Mouse (Mus musculus) liver, postnatal 0 days (tissue): ENCODE results near the gene Cd300c. TPM values are rescaled to one million over a fixed set of nuclear protein-coding genes. Genes with fewer than 3 reads are reported as not detected.
"Not testable (repeated sequence)": the region's sequence is repeated elsewhere in the genome, so short reads cannot be mapped to it uniquely, and the experiment has no call there.

ENCODE experiments used
- ATAC-seq: fragments of 200-750 bp; cut with Nextera tagmentation; 2 replicates; pipeline ENCODE4 v1.8.0; 2017; ENCODE audit warnings: mild to moderate bottlenecking, moderate library complexity
- DNase-seq: peaks from one replicate; pipeline ENCODE4 v3.0.0-alpha.2; 2016
- H3K27ac ChIP-seq: fragments of 300-500 bp; sonication (generic); 2 replicates; pipeline ENCODE4 v1.5.1; 2014; ENCODE audit warnings: antibody characterized with exemption, moderate library complexity, mild to moderate bottlenecking, low read depth
- H3K27me3 ChIP-seq: fragments of 300-500 bp; sonication (generic); 2 replicates; pipeline ENCODE4 v1.6.1; 2014; ENCODE audit warnings: low read length, control low read depth, mixed read lengths; ENCODE audit not compliant: insufficient read depth
- H3K36me3 ChIP-seq: fragments of 300-500 bp; sonication (generic); replicated peaks from 2 replicates; pipeline ENCODE4 v1.6.1; 2014; ENCODE audit warnings: mild to moderate bottlenecking, control low read depth, low read length, moderate library complexity, mixed read lengths; ENCODE audit not compliant: insufficient read depth
- H3K4me1 ChIP-seq: fragments of 300-500 bp; sonication (generic); 2 replicates; pipeline ENCODE4 v1.6.1; 2014; ENCODE audit warnings: antibody characterized with exemption, mild to moderate bottlenecking, control low read depth; ENCODE audit not compliant: insufficient read depth
- H3K4me2 ChIP-seq: fragments of 300-500 bp; sonication (generic); 2 replicates; pipeline ENCODE4 v1.6.1; 2014; ENCODE audit warnings: low read depth, mild to moderate bottlenecking, low read length, moderate library complexity, mixed read lengths
- H3K4me3 ChIP-seq: fragments of 300-500 bp; sonication (generic); 2 replicates; pipeline ENCODE4 v1.5.1; 2014; ENCODE audit warnings: low read depth, low read length
- H3K9ac ChIP-seq: fragments of 300-500 bp; sonication (generic); replicated peaks from 2 replicates; pipeline ENCODE4 v1.6.1; 2014; ENCODE audit warnings: mild to moderate bottlenecking, moderate library complexity
- H3K9me3 ChIP-seq: fragments of 300-500 bp; sonication (generic); 2 replicates; pipeline ENCODE4 v1.6.1; 2016; ENCODE audit warnings: mild to moderate bottlenecking, control low read depth, low read length, mixed read lengths
- CTCF ChIP-seq: sonication (generic); IDR thresholded peaks from 2 replicates; pipeline ENCODE4 v1.5.1; 2016; ENCODE audit warnings: antibody characterized with exemption, low read depth
- EP300 ChIP-seq: IDR thresholded peaks from 2 replicates; pipeline ENCODE4 v1.6.1; 2016; ENCODE audit warnings: antibody characterized with exemption, low read depth, mild to moderate bottlenecking
- WGBS: fragments of 180-500 bp; shearing (Covaris S2); extraction: QIAGEN DNeasy Blood & Tissue Kit; methylation state at CpG from one replicate; pipeline ENCODE4 v1.1.7; 2014; ENCODE audit not compliant: insufficient replicate concordance; 5-methylcytosine and 5-hydroxymethylcytosine counted together
- polyA plus RNA-seq: library from polyadenylated mRNA; unstranded; fragments of >200 nt; fragmentation: Nextera tagmentation; extraction: Ambion mirVana; gene quantifications from 2 replicates; pipeline ENCODE4 v1.2.1, GENCODE M21; 2015

The Cd300c gene
- polyA plus RNA-seq: 0.29 TPM in 1 of 2 replicates, not detected in the other

GRCm38 (mm10) chr11:114968752-114969207 is at the start of gene Cd300c:
TSS of gene Cd300c (minus strand) at chr11:114969157.
- TF ChIP-seq EP300: no peak
- no peak for TF ChIP-seq CTCF
- H3K9me3 ChIP-seq: no peaks in the 10 kb centered on the region
- no peak within 1 kb of the TSS for H3K4me3 ChIP-seq
- H3K9ac ChIP-seq: no peak within 1 kb of the TSS
- H3K27me3 ChIP-seq: no peaks in the 10 kb centered on the region
- H3K36me3 ChIP-seq: no peaks in the 10 kb centered on the region
- peak; percentile 64; the same call in 1 of the 2 replicates for ATAC-seq
- WGBS: 59% methylated on average over 9 of the region's 9 CpGs
- DNase-seq: no peak
- no peak within 1 kb of the TSS for H3K4me2 ChIP-seq
- no peaks in the 10 kb centered on the region; the same call in 1 of the 2 replicates for H3K4me1 ChIP-seq
- H3K27ac ChIP-seq: peak within 1 kb of the TSS; percentile 36; the same call in 1 of the 2 replicates

DNA sequence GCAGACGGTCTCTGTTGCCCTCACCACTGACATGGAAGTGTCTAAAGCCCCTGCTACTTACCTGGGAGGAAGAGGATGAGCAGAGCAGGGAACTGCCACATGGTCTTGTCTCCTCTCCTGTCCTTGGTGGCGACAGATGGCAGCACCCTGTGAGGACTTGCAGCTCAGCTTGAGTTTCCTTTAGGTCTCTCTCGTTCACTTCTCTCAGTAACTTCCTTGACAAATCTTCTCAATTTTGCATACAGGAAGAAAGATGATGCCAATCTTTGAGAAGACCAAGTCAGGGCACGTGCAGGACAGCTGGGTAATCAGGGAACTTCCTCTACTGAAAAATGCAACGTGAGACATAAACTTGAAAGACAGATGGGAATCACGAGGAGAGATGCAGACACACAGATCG is 47.1 kb upstream of the Cd300c start, which contains the start of gene Cd300ld2:
Gene Cd300ld2 (minus strand): TSS at position 101 of the 400 bp plus-strand sequence.
- not testable (repeated sequence) for H3K4me1 ChIP-seq, H3K36me3 ChIP-seq, H3K9me3 ChIP-seq, H3K9ac ChIP-seq, DNase-seq, H3K4me3 ChIP-seq, H3K4me2 ChIP-seq, ATAC-seq, H3K27me3 ChIP-seq, H3K27ac ChIP-seq
- no CpG with 5 or more reads among the region's 7 CpGs for WGBS

DNA sequence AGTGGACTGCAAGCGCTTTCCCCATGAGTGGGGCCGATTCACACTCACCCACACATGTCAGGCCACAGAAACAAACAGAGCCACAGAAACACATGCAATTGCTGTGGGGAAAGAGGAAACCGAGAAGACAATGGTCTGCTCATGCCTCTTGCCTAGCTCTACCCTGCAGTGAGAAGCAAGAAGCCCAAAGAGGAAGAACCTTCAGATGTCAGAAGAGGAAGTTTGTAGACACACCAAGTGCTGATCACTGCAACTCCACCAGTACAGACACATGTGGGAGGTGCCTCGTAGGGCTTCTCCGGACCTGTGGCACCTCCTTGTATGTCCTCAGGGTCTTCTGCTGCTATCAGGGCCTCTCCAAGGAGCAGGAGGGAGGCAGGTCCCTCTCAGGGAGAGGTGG is 35.1 kb upstream of the Cd300c start:
- no peak overlapping the region for H3K9ac ChIP-seq
- H3K27ac ChIP-seq: peak overlapping the region; percentile 70
- DNase-seq (peak; percentile 34), ATAC-seq (peak; percentile 55)
- 0 out of 2 replicates have a peak, but pooled peaks cover 5% of the 10 kb centered on the region for H3K4me1 ChIP-seq
- H3K9me3 ChIP-seq: no peaks in the 10 kb centered on the region
- H3K4me2 ChIP-seq: no peak overlapping the region
- TF ChIP-seq EP300 (no peak), CTCF (no peak)
- H3K36me3 ChIP-seq: no peaks in the 10 kb centered on the region
- 37% methylated on average over 5 of the region's 5 CpGs for WGBS
- no peak overlapping the region for H3K4me3 ChIP-seq
- no peaks in the 10 kb centered on the region for H3K27me3 ChIP-seq

- Histone ChIP-seq H3K36me3 (no peaks in the 10 kb centered on the region), H3K27me3 (no peaks in the 10 kb centered on the region), H3K27ac (peak within 1 kb of the TSS; percentile 64), H3K4me3 (no peak within 1 kb of the TSS), H3K9me3 (no peaks in the 10 kb centered on the region), H3K9ac (no peak within 1 kb of the TSS), H3K4me2 (peak within 1 kb of the TSS; percentile 44; the same call in 1 of the 2 replicates), H3K4me1 (0 out of 2 replicates have a peak, but pooled peaks cover 5% of the 10 kb centered on the region)
- 44% methylated on average over 7 of the region's 7 CpGs for WGBS
- DNase-seq (no peak), ATAC-seq (no peak)
- TF ChIP-seq EP300 (no peak), CTCF (no peak)
These were observed 32.6 kb upstream of the Cd300c start, which contains the start of gene Cd300c2 for GRCm38 (mm10) chr11:115001474-115002040. TSS of gene Cd300c2 (minus strand) at chr11:115001880.

- no peaks in the 10 kb centered on the region for H3K27me3 ChIP-seq
- no peak for ATAC-seq
- TF ChIP-seq EP300: no peak
- no peak for TF ChIP-seq CTCF
- H3K9ac ChIP-seq: no peak within 1 kb of the TSS
- DNase-seq: no peak
- H3K9me3 ChIP-seq: no peaks in the 10 kb centered on the region
- no peak within 1 kb of the TSS for H3K4me3 ChIP-seq
- no peaks in the 10 kb centered on the region for H3K36me3 ChIP-seq
- H3K27ac ChIP-seq: no peak within 1 kb of the TSS
- no peaks in the 10 kb centered on the region for H3K4me1 ChIP-seq
- H3K4me2 ChIP-seq: no peak within 1 kb of the TSS
- WGBS: 37% methylated on average over 4 of the region's 4 CpGs
These were observed 20.8 kb upstream of the Cd300c start, which contains the start of gene Cd300ld for GRCm38 (mm10) chr11:114989793-114990192. TSS of gene Cd300ld (minus strand) at chr11:114989922.

- DNase-seq (no peak), ATAC-seq (no peak)
- no peaks in the 10 kb centered on the region for H3K36me3 ChIP-seq
- H3K27me3 ChIP-seq: no peaks in the 10 kb centered on the region
- H3K9me3 ChIP-seq: no peaks in the 10 kb centered on the region
- H3K4me2 ChIP-seq: no peak overlapping the region
- H3K27ac ChIP-seq: no peak overlapping the region
- no peak overlapping the region for H3K9ac ChIP-seq
- H3K4me1 ChIP-seq: no peaks in the 10 kb centered on the region
- WGBS: 67% methylated on average over 4 of the region's 4 CpGs
- TF ChIP-seq CTCF: no peak
- no peak for TF ChIP-seq EP300
- H3K4me3 ChIP-seq: no peak overlapping the region
These were observed 12.9 kb upstream of the Cd300c start for GRCm38 (mm10) chr11:114981866-114982265.

DNA sequence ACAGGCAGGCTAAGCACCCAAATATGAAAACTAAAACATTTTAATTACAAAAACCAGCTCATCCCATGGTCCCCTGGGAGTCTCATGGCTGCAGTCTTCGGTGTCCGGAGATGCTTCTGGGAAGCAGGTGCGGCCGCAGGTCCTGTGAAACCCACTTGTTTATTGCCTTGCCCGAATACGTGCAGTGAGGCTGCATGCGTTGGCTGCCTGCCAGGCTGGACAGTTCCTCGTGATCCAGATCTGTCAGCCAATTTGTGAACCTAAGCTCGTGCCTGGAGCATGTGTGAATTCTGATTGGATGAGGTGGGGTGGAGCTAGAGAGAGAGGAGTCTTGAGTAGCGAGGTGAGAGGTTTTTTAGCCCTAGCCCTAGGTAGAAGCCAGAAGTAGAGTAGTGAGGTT is 3.8 kb upstream of the Cd300c start:
- no peak for ATAC-seq
- WGBS: 77% methylated on average over 10 of the region's 10 CpGs
- H3K4me3 ChIP-seq: no peak overlapping the region

More for the DNA sequence above, 3.8 kb upstream of the Cd300c start:
- Histone ChIP-seq H3K27me3 (no peaks in the 10 kb centered on the region), H3K36me3 (no peaks in the 10 kb centered on the region), H3K9me3 (no peaks in the 10 kb centered on the region), H3K4me2 (no peak overlapping the region), H3K9ac (no peak overlapping the region), H3K27ac (no peak overlapping the region), H3K4me1 (no peaks in the 10 kb centered on the region; the same call in 1 of the 2 replicates)
- TF ChIP-seq CTCF: no peak
- TF ChIP-seq EP300: no peak
- DNase-seq: no peak
